Mouse (Mus musculus): Measurements from ENCODE around the gene Wfdc6b. TPM values are rescaled to one million over a fixed set of nuclear protein-coding genes. Genes with fewer than 3 reads are reported as not detected.
"Not testable (repeated sequence)": the region's sequence is repeated elsewhere in the genome, so short reads cannot be mapped to it uniquely, and the experiment has no call there.

The Wfdc6b gene
- polyA plus RNA-seq (2015; fragmentation: Nextera tagmentation; extraction: Ambion mirVana): not detected in 2 replicates

DNA sequence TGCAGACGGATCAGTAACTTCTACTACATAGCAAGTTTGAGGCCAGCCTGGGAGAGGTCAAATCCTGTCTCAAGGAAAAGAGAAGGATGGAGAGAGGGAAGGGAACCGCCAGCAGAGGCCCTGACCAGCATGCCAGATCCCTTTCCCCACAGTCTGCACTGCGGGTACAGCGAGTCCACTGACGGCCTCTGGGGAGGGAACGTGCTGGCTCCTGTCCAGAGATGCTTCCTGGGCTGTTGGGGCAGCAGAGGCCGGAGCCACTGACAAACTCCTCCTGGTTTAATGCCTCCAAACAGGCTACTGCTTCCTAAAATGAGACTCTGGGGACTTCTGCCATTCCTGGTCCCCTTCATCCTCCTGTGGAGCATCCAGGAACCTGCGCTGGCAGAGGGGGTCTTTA lies at the start of gene Wfdc6b, which contains the start of gene Wfdc8:
Gene Wfdc6b (plus strand): TSS at position 52 of the 400 bp plus-strand sequence.
Gene Wfdc8 (minus strand): TSS at position 156 of the 400 bp plus-strand sequence.
- H3K4me3 ChIP-seq; H3K36me3 ChIP-seq (ENCODE audit: poor library complexity, severe bottlenecking); H3K4me1 ChIP-seq; H3K4me2 ChIP-seq; ATAC-seq; H3K27me3 ChIP-seq; H3K9me3 ChIP-seq (replicated peaks); H3K27ac ChIP-seq; H3K9ac ChIP-seq: not testable (repeated sequence)
- WGBS: 60% methylated on average over 8 of the region's 8 CpGs

DNA sequence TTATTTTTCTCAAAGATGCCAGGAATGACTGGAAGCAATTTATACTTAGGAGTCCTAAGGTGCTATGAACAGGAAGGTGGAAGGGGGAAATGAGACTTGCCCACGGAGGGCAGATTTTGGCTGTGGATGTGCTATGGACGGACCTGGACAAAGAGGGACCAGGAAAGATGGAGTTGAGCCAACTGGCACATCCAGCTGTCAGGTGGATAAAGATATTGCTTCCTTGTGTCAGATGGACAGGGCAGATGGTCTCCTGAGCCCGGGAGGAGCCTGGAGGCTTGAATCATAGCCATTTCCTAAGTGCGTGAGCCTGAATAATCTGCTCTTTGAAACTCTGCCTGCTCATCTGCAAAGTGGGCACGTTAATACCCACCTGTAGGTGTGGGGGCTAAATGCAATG lies 49.0 kb upstream of the Wfdc6b start:
- ATAC-seq: no peak
- peaks cover 23% of the 10 kb centered on the region for H3K4me1 ChIP-seq
- WGBS: 75% methylated on average over 5 of the region's 5 CpGs

DNA sequence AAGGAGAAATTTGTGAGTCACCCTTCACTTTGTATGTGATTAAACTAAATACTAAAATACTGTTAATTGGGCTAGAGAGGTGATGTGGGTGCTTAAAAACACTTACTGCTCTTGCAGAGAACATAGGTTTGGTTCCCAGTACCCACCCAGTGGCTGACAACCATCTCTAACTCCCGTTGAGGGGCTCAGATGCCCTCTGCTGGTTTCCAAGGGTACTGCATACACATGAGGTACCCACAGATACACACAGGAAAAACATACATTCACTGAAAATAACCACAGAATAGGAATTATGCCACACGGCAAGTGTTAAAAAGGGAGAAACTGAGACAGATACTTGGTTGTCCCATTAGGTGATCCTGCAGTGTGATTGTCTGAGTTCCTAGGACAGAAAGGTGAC lies 46.3 kb upstream of the Wfdc6b start:
- Histone ChIP-seq H3K27me3 (peaks cover 12% of the 10 kb centered on the region), H3K9me3 (replicated peaks) (no peaks in the 10 kb centered on the region)
- WGBS: 84% methylated on average over 2 of the region's 2 CpGs

More for the DNA sequence above, 49.0 kb upstream of the Wfdc6b start:
- Histone ChIP-seq H3K4me3 (no peak overlapping the region), H3K27me3 (peaks cover 15% of the 10 kb centered on the region), H3K36me3 (ENCODE audit: poor library complexity, severe bottlenecking) (no peaks in the 10 kb centered on the region), H3K9me3 (replicated peaks) (no peaks in the 10 kb centered on the region), H3K9ac (no peak overlapping the region), H3K27ac (no peak overlapping the region), H3K4me2 (peak overlapping the region; percentile 96; the same call in 1 of the 2 replicates)

DNA sequence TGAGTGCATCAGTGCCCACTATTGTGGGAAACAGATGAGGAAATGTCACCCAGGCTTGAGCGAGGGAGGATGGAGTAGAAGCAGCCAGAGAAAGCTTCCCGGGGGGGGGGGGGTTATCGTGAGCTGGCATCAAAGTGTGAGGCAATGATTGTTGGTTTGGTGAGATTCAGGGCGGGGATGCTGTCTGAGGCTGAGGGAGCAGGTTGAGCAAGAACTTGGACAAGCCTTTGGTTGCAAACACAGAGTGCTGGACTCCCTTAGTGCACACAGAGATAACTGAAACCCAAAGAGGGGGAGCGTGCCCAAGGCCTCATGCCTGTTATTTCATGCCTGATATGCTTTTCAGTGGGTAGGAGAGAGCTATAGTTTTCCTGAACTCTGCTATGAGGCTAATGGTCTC lies 45.9 kb upstream of the Wfdc6b start:
- Histone ChIP-seq H3K4me3 (no peak overlapping the region), H3K9me3 (replicated peaks) (no peaks in the 10 kb centered on the region), H3K36me3 (ENCODE audit: poor library complexity, severe bottlenecking) (no peaks in the 10 kb centered on the region), H3K4me1 (peaks cover 20% of the 10 kb centered on the region), H3K9ac (no peak overlapping the region), H3K4me2 (no peak overlapping the region), H3K27me3 (peaks cover 9% of the 10 kb centered on the region), H3K27ac (no peak overlapping the region)
- no peak for ATAC-seq
- 91% methylated on average over 5 of the region's 5 CpGs for WGBS

More for the DNA sequence above, 46.3 kb upstream of the Wfdc6b start:
- Histone ChIP-seq H3K4me1 (peaks cover 23% of the 10 kb centered on the region), H3K4me3 (no peak overlapping the region), H3K4me2 (no peak overlapping the region), H3K36me3 (ENCODE audit: poor library complexity, severe bottlenecking) (no peaks in the 10 kb centered on the region), H3K9ac (no peak overlapping the region), H3K27ac (no peak overlapping the region)
- ATAC-seq: no peak

DNA sequence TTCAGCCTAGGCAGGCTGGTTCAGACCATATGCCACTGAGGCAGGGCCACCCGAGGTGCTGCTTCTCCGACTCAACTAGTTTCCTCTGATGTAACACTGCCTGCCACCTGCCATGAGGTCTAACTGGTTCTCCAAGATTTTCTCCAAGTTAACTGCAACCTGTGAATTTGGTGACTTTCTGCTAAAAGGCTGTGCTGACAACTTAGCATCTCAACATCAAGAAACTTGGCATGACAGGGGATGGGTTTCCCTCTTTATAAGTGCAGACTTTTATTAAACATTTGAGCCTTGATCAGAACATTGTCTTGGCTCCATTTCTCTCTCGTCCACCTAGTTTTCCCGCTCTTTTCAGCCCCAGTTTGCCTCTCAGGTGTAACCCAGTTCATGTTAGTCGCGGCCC lies 40.0 kb upstream of the Wfdc6b start, which contains the start of gene Spint3:
Gene Spint3 (minus strand): TSS at position 101 of the 400 bp plus-strand sequence.
- H3K9ac ChIP-seq; H3K4me2 ChIP-seq; H3K9me3 ChIP-seq (replicated peaks); H3K27me3 ChIP-seq; H3K36me3 ChIP-seq (ENCODE audit: poor library complexity, severe bottlenecking); H3K4me1 ChIP-seq; ATAC-seq; H3K27ac ChIP-seq; H3K4me3 ChIP-seq: not testable (repeated sequence)
- 88% methylated on average over 6 of the region's 6 CpGs for WGBS

DNA sequence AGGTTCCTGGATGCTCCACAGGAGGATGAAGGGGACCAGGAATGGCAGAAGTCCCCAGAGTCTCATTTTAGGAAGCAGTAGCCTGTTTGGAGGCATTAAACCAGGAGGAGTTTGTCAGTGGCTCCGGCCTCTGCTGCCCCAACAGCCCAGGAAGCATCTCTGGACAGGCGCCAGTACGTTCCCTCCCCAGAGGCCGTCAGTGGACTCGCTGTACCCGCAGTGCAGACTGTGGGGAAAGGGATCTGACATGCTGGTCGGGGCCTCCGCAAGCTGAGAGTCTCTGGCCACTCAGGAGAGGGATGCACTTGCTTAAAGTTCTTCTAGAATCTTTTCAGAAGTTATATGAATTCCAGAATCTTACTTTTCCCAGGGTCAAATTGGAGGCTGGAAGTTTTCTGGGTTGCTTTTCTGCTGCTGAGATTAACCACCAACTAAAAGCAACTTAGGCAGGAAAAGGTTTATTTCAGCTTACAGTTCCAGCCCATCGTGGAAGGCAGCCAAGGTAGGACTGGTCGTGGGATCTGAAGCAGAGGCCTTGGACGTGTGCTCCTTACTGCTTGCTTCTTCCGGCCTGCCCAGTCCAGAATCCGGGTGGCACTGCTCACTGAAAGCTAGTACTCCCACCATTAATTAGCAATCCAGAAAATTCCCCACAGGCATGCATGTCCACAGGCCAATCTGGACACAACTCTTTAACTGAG lies 28.1 kb upstream of the Wfdc6b start, which contains the start of gene Wfdc6a:
Gene Wfdc6a (minus strand): TSS at position 423 of the 701 bp plus-strand sequence.
- H3K9ac ChIP-seq; H3K27me3 ChIP-seq; H3K4me2 ChIP-seq; ATAC-seq; H3K4me1 ChIP-seq; H3K36me3 ChIP-seq (ENCODE audit: poor library complexity, severe bottlenecking); H3K27ac ChIP-seq; H3K4me3 ChIP-seq; H3K9me3 ChIP-seq (replicated peaks): not testable (repeated sequence)
- WGBS: 64% methylated on average over 13 of the region's 13 CpGs

DNA sequence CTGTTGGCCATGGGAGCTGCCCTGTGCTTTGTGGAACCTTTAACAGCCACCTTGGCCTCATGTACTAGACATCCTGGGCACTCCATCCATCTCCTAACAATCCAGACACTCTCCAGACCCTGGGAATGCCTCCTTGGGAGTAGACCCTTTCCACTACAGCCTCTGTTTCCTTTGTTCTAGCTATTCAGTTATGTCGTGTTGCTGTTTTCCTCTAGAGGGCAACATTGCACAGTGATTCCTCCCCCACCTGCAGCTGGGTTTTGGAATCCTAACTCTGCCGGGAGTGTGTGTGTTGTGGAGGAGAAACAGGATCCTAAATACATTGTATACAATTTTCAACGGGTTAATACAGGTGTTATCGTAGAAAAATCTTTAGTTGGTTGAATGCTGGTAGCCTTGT lies 21.3 kb upstream of the Wfdc6b start:
- Histone ChIP-seq H3K4me3 (no peak overlapping the region), H3K4me1 (no peaks in the 10 kb centered on the region)
- peak; percentile 24; the same call in 1 of the 2 replicates for ATAC-seq

DNA sequence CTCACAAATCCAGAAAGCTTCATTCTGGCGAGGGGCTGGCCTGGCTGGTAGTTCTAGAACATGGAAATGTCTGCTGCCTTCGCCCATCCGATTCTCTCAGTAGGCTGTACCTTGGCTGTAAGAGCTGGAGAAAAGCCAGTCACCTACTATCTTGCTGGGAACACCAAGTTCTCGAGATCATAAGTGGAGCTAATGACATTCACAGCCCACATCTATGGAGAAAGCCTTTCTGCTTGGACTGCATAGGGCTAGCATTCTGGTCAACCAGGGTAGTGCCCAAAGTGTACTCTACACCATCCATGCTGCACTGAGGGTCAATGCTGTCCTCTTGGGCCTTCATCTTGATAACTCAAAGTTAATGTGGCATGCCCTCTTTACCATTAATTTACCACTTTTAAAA lies 19.8 kb upstream of the Wfdc6b start, which contains the start of gene Eppin:
Gene Eppin (minus strand): TSS at position 101 of the 400 bp plus-strand sequence.
- H3K9me3 ChIP-seq (replicated peaks): no peaks in the 10 kb centered on the region
- no peaks in the 10 kb centered on the region for H3K36me3 ChIP-seq (ENCODE audit: poor library complexity, severe bottlenecking)
- H3K4me1 ChIP-seq: no peaks in the 10 kb centered on the region
- H3K27me3 ChIP-seq: no peaks in the 10 kb centered on the region
- no peak within 1 kb of the TSS for H3K27ac ChIP-seq
- ATAC-seq: no peak
- H3K4me2 ChIP-seq: no peak within 1 kb of the TSS
- no peak within 1 kb of the TSS for H3K4me3 ChIP-seq
- no peak within 1 kb of the TSS for H3K9ac ChIP-seq
- 77% methylated on average over 4 of the region's 4 CpGs for WGBS

More for the DNA sequence above, 21.3 kb upstream of the Wfdc6b start:
- no peak overlapping the region for H3K4me2 ChIP-seq
- H3K27me3 ChIP-seq: no peaks in the 10 kb centered on the region
- H3K9ac ChIP-seq: no peak overlapping the region
- H3K27ac ChIP-seq: no peak overlapping the region
- 11% methylated on average over 4 of the region's 4 CpGs for WGBS
- no peaks in the 10 kb centered on the region for H3K9me3 ChIP-seq (replicated peaks)
- no peaks in the 10 kb centered on the region for H3K36me3 ChIP-seq (ENCODE audit: poor library complexity, severe bottlenecking)

DNA sequence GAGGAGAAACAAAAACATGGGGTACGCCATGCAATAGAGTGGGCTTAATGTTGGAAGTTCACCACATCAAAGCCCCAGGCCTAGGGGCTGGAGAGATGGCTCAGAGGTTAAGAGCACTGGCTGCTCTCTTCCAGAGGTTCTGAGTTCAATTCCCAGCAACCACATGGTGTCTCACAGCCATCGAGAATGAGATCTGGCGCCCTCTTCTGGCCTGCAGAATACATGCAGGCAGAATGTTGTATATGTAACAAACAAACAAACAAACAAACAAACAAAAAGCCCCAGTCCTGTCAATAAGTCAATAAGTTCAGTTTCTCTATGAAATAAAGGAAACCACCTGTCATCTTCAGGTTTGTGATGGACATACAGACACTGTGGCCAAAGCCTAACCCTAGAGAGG lies 13.1 kb upstream of the Wfdc6b start:
- Histone ChIP-seq H3K9ac (no peak overlapping the region), H3K36me3 (ENCODE audit: poor library complexity, severe bottlenecking) (no peaks in the 10 kb centered on the region), H3K4me3 (no peak overlapping the region), H3K4me1 (no peaks in the 10 kb centered on the region), H3K27ac (no peak overlapping the region), H3K9me3 (replicated peaks) (peaks cover 9% of the 10 kb centered on the region), H3K4me2 (no peak overlapping the region), H3K27me3 (no peaks in the 10 kb centered on the region)
- WGBS: 73% methylated on average over 3 of the region's 3 CpGs
- ATAC-seq: no peak

DNA sequence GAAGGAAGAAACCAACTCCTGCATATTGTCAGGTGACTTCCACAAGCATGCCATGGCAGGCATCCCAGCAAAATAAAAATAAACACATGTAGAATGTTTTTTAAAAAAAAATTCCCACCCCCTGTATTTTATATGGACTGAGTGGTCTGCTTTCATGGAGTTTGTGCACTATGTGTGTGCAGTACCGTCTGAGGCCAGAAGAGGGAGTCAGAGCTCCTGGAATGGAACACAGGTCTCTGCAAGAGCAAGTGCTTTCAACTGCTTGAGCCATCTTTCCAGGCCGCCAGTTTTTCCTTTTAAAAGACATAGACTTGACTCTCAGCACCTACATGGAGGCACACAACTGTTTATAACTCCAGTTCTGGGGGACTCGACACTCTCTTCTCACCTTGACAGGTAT lies 9.8 kb upstream of the Wfdc6b start:
- H3K27me3 ChIP-seq: no peaks in the 10 kb centered on the region
- H3K9ac ChIP-seq: no peak overlapping the region
- WGBS: 91% methylated on average over 3 of the region's 3 CpGs
- no peak overlapping the region for H3K4me2 ChIP-seq
- no peak for ATAC-seq
- peaks cover 9% of the 10 kb centered on the region for H3K9me3 ChIP-seq (replicated peaks)
- H3K27ac ChIP-seq: no peak overlapping the region
- no peaks in the 10 kb centered on the region for H3K4me1 ChIP-seq
- no peaks in the 10 kb centered on the region for H3K36me3 ChIP-seq (ENCODE audit: poor library complexity, severe bottlenecking)
- H3K4me3 ChIP-seq: no peak overlapping the region

DNA sequence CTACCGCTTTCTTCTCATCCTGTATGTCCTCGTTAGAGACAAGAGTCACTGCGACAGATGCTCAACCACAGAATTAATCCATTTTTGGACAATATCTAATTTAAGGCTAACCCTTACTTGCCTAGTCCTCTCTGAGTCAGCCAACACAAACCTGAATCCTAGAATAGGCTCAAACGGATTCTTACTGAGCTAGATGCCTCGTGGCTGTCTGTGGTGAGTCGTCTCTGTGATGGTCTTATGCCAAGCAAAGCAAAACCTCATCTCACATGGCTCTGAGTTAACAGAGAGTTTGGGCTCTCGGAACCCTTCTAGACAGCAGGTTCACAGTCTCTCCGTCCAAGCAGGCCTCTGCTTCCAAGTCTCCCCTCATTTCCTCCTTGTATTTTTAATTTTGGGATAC lies 8.9 kb upstream of the Wfdc6b start:
- peaks cover 9% of the 10 kb centered on the region for H3K9me3 ChIP-seq (replicated peaks)
- no peaks in the 10 kb centered on the region for H3K27me3 ChIP-seq
- WGBS: 92% methylated on average over 8 of the region's 8 CpGs

DNA sequence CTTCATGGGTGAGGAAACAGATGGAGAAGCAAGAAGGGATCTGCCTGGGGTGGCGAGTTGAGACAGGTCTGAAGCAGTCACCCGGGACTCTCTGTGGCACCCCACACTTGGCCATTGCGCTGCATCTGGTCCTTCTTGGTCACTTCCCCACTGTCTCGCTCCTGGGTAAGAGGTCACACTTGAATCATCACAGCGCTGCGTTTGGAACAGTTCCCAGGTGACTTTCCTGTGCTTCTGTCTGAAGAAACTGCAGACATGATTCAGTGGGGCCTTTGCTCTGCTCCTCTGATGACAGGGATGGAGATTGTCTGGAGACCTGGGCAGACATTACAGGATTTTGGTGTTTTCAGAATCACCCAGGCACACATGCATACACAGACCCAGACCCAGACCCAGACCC lies 4.5 kb upstream of the Wfdc6b start:
- Histone ChIP-seq H3K27ac (no peak overlapping the region), H3K27me3 (no peaks in the 10 kb centered on the region), H3K4me3 (no peak overlapping the region), H3K9me3 (replicated peaks) (peaks cover under 1% of the 10 kb centered on the region; the same call in 1 of the 2 replicates), H3K36me3 (ENCODE audit: poor library complexity, severe bottlenecking) (no peaks in the 10 kb centered on the region), H3K4me2 (no peak overlapping the region), H3K9ac (no peak overlapping the region), H3K4me1 (no peaks in the 10 kb centered on the region)
- 87% methylated on average over 6 of the region's 6 CpGs for WGBS
- ATAC-seq: no peak

More for the DNA sequence above, 8.9 kb upstream of the Wfdc6b start:
- H3K4me2 ChIP-seq: no peak overlapping the region
- ATAC-seq: no peak
- no peaks in the 10 kb centered on the region for H3K4me1 ChIP-seq
- H3K27ac ChIP-seq: no peak overlapping the region
- H3K36me3 ChIP-seq (ENCODE audit: poor library complexity, severe bottlenecking): no peaks in the 10 kb centered on the region
- H3K4me3 ChIP-seq: no peak overlapping the region
- no peak overlapping the region for H3K9ac ChIP-seq

Measured in forebrain, embryonic 13.5 days (tissue).